Mouse (Mus musculus) lung, postnatal 0 days (tissue): ENCODE results near the gene Tbc1d22a.

Experiments used
- CTCF ChIP-seq: IDR thresholded peaks from 2 replicates; pipeline ENCODE4 v1.5.1; 2016; ENCODE audit warnings: antibody characterized with exemption, mild to moderate bottlenecking
- EP300 ChIP-seq: IDR thresholded peaks from 2 replicates; pipeline ENCODE4 v1.6.1; 2016; ENCODE audit warnings: antibody characterized with exemption, mild to moderate bottlenecking, control low read depth

GRCm38 (mm10) chr15:86173136-86173985 lies 40.9 kb upstream of the Tbc1d22a start:
- TF ChIP-seq CTCF, result no peak
- no peak for TF ChIP-seq EP300
